Mouse (Mus musculus) small intestine, adult 2 months (tissue): ENCODE results near the gene Gm42517.

ENCODE experiments used
- CTCF ChIP-seq: fragments of 200-500 bp; IDR thresholded peaks from 2 replicates; pipeline ENCODE4 v1.5.1; 2012; ENCODE audit warnings: low read depth, mild to moderate bottlenecking, control low read depth, inconsistent platforms, low read length, moderate library complexity, mixed read lengths; ENCODE audit not compliant: insufficient replicate concordance, insufficient read length; ENCODE audit errors: extremely low read depth
- POLR2A ChIP-seq: fragments of 200-500 bp; IDR thresholded peaks from 2 replicates; pipeline ENCODE4 v1.6.1; 2012; ENCODE audit warnings: low read depth, mild to moderate bottlenecking, control low read depth, inconsistent platforms, low read length, moderate library complexity

GRCm38 (mm10) chr5:108368851-108369621 is 1.3 kb upstream of the Gm42517 start:
- TF ChIP-seq POLR2A = no peak
- no peak for TF ChIP-seq CTCF
